Mouse (Mus musculus) cerebellum, adult 2 months (tissue): ENCODE data around the gene Dis3.

Experiments used
- CTCF ChIP-seq: fragments of 200-500 bp; IDR thresholded peaks from 2 replicates; pipeline ENCODE4 v1.5.1; 2011; ENCODE audit warnings: low read depth, mild to moderate bottlenecking, control low read depth, low read length, moderate library complexity, borderline replicate concordance; ENCODE audit not compliant: insufficient read depth
- POLR2A ChIP-seq: fragments of 200-500 bp; IDR thresholded peaks from 2 replicates; pipeline ENCODE4 v1.6.1; 2011; ENCODE audit warnings: low read length, control low read depth, borderline replicate concordance; ENCODE audit not compliant: insufficient read depth

DNA sequence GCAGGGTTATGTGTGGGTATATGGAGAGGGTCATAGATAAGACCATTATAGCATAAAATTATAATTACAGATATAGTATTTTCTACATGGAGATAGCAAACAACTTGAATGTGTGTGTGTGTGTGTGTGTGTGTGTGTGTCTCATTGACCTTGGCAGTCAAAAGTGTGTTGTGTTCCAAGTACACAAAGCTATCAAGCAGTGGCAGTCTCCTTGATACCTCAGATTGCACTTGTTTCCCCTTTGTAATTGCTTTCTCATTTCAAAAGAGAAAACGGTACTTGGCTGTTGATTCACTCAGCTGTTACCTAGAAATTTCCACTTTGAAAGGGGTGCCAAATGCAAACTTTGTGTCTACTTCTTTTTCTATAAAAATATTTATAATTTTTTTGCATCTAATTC, 27.9 kb upstream of the Dis3 start:
- no peak for TF ChIP-seq CTCF
- no peak for TF ChIP-seq POLR2A
